Mouse (Mus musculus) thymus, postnatal 36 days (tissue): ENCODE measurements around the gene Nipal3.

Source experiments
- DNase-seq, 2 experiments: peaks; one replicate each; pipeline ENCODE4 v3.0.0; 2022; ENCODE audit warnings: mixed read lengths in 2 of 2

Nipal3 gene

GRCm38 (mm10) chr4:135433443-135434394 is 61.1 kb downstream of the Nipal3 start, which contains the start of gene Rcan3:
Rcan3 (minus strand) TSS chr4:135433853.
- DNase-seq: peak; percentile 79 to 81

GRCm38 (mm10) chr4:135433086-135433442 is 61.8 kb downstream of the Nipal3 start:
- peak in 1 of 2 experiments; percentile 55 for DNase-seq

- DNase-seq: no peak
These were observed 64.7 kb downstream of the Nipal3 start for GRCm38 (mm10) chr4:135429990-135430760.

- no peak for DNase-seq
These were observed 65.5 kb downstream of the Nipal3 start for GRCm38 (mm10) chr4:135429383-135429782.

GRCm38 (mm10) chr4:135426587-135426986 is 68.3 kb downstream of the Nipal3 start:
- DNase-seq: peak; percentile 20 to 46

GRCm38 (mm10) chr4:135425625-135426024 is 69.2 kb downstream of the Nipal3 start:
- DNase-seq: no peak

- DNase-seq: no peak
These were observed 73.9 kb downstream of the Nipal3 start for GRCm38 (mm10) chr4:135420961-135421360.

GRCm38 (mm10) chr4:135420416-135420815 is 74.4 kb downstream of the Nipal3 start:
- no peak for DNase-seq

- no peak for DNase-seq
These were observed 74.8 kb downstream of the Nipal3 start for GRCm38 (mm10) chr4:135419996-135420395.

- DNase-seq: peak; percentile 19 to 28
These were observed 78.5 kb downstream of the Nipal3 start for GRCm38 (mm10) chr4:135416367-135416766.

- no peak for DNase-seq
These were observed 81.3 kb downstream of the Nipal3 start for GRCm38 (mm10) chr4:135413491-135413890.

- DNase-seq: peak; percentile 60 to 64
These were observed 83.2 kb downstream of the Nipal3 start for GRCm38 (mm10) chr4:135411633-135412032.

- peak; percentile 33 to 51 for DNase-seq
These were observed 88.7 kb downstream of the Nipal3 start for GRCm38 (mm10) chr4:135406180-135406579.

GRCm38 (mm10) chr4:135404916-135405315 is 89.9 kb downstream of the Nipal3 start:
- DNase-seq: no peak

- no peak for DNase-seq
These were observed 90.8 kb downstream of the Nipal3 start for GRCm38 (mm10) chr4:135404048-135404447.

- no peak for DNase-seq
These were observed 93.0 kb downstream of the Nipal3 start for GRCm38 (mm10) chr4:135401881-135402280.

GRCm38 (mm10) chr4:135397991-135398390 is 96.8 kb downstream of the Nipal3 start, which contains the start of gene Ncmap:
Ncmap (minus strand) TSS chr4:135398227.
- no peak for DNase-seq

GRCm38 (mm10) chr4:135397551-135397950 is 97.3 kb downstream of the Nipal3 start:
- DNase-seq: no peak

GRCm38 (mm10) chr4:135396303-135396702 is 98.5 kb downstream of the Nipal3 start:
- no peak for DNase-seq
